9 mouse cellular contexts compared by ENCODE assay signal in the genomic region with DNA sequence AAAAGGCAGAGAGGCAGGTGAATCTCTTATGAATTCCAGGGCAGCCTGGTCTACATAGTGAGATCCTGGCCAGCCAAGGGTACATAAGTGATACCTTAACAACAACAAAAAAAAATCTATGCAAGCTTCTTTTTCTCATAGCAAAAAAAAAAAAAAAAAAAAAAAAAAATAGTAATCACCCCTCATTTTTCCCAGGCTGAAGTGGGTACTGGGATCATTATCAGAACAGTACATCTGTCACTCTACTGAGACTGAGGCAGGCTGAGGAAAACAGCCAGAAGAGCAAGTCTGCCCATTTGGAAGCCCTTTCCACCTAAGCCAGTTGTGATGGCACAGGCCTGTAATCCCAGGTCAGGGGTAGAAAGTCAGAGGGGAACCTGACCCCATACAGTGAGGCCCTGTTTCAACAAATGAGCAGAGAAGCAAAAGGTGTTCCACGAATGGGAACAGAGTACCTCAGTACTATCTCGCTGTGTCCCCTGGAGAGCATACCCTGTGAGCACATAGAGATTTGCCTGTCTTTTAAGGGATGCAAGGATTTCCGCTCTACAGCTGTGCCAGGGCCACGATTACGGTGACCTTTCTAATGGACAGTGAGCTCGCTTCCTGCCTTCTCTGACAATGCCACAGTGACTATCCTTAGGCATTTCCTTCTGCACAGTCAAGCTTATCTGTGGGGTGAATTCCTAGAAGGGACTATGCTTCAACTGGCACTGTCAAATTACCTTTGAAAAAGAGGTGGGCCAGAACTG. TPM values are rescaled to one million over a fixed set of nuclear protein-coding genes. Genes with fewer than 3 reads are reported as not detected.
A peak's percentile ranks its signal among the peaks of the same experiment; 100 is the strongest.
DNase-seq lines count a peak whose midpoint lies in the region; ATAC-seq and TF ChIP-seq lines count a peak whose summit lies in the region.
"Had no signal": no experiment of that assay in that cellular context is flagged by ENCODE, and none has a peak within 500 bp of the region (broad histone marks: within the 10 kb centered on the region; RNA-seq: fewer than 3 reads in every experiment).

No protein-coding gene starts in this region.

- H3K4me3 ChIP-seq in gastrocnemius, adult 2 months = peak overlapping the region; percentile 85
- peak overlapping the region; percentile 99 for H3K4me3 ChIP-seq in megakaryocyte, embryonic 14.5 days (replicated peaks)
- H3K4me3 ChIP-seq in myocyte = peak overlapping the region; percentile 94
- H3K4me3 ChIP-seq in forebrain, embryonic 16.5 days (replicated peaks; ENCODE audit: low read length) = no peak overlapping the region

- peak overlapping the region; percentile 92 for H3K4me2 ChIP-seq in myocyte (ENCODE audit: low read depth)
- H3K4me2 ChIP-seq in forebrain, embryonic 16.5 days (ENCODE audit: low read length) = no peak overlapping the region

- TF ChIP-seq CTCF in gastrocnemius, adult 2 months (IDR thresholded peaks at IDR 0.05) = no peak

- no peak for TF ChIP-seq POLR2A in myocyte (IDR thresholded peaks at IDR 0.05; ENCODE audit: insufficient read length, low read depth)

- DNase-seq in gastrocnemius, adult 2 months = no peak
- no peak for DNase-seq in gastrocnemius, postnatal 14 days
- peak; percentile 64 for DNase-seq in induced T-regulatory cell, adult 2 months (ENCODE audit: low read depth)
- no peak for DNase-seq in left cerebral cortex, postnatal 25 days (ENCODE audit: low spot score in 2 of 2)
- DNase-seq: right cerebral cortex, postnatal 14 days had no signal

- ATAC-seq in megakaryocyte, adult 5-6 weeks (ENCODE audit: poor library complexity, severe bottlenecking) = no peak
- ATAC-seq in forebrain, embryonic 16.5 days = no peak

- H3K9me3 ChIP-seq in megakaryocyte, embryonic 14.5 days = no peaks in the 10 kb centered on the region
- no peaks in the 10 kb centered on the region for H3K9me3 ChIP-seq in forebrain, embryonic 16.5 days (ENCODE audit: control insufficient read depth, low read length)

- peaks cover 93% of the 10 kb centered on the region for H3K36me3 ChIP-seq in megakaryocyte, embryonic 14.5 days (replicated peaks; ENCODE audit: low read length)
- H3K36me3 ChIP-seq in myocyte (ENCODE audit: control insufficient read depth, insufficient read depth) = peaks cover 19% of the 10 kb centered on the region
- H3K36me3 ChIP-seq in forebrain, embryonic 16.5 days (ENCODE audit: control insufficient read depth, insufficient read depth) = no peaks in the 10 kb centered on the region

- 59% methylated on average over 6 of the region's 6 CpGs for WGBS in forebrain, embryonic 16.5 days

- H3K27me3 ChIP-seq in megakaryocyte, embryonic 14.5 days (replicated peaks) = no peaks in the 10 kb centered on the region
- no peaks in the 10 kb centered on the region for H3K27me3 ChIP-seq in myocyte (ENCODE audit: control insufficient read depth, insufficient read depth, insufficient read length)
- no peaks in the 10 kb centered on the region for H3K27me3 ChIP-seq in forebrain, embryonic 16.5 days (replicated peaks; ENCODE audit: control insufficient read depth, insufficient read depth, low read length)

- H3K27ac ChIP-seq in gastrocnemius, adult 2 months = peak overlapping the region; percentile 98
- H3K27ac ChIP-seq in forebrain, embryonic 16.5 days (ENCODE audit: low read length) = no peak overlapping the region

- intact Hi-C loops in gastrocnemius, adult 2 months (cut with DNase I) = no loop called here
- intact Hi-C loops in gastrocnemius, postnatal 14 days (cut with DNase I; ENCODE audit: low total_unique reads) = loop anchor here (10.0 kb wide), 1 partner anchor 52 kb away; no protein-coding TSS in a partner anchor
- intact Hi-C loops in left cerebral cortex, postnatal 25 days (cut with DNase I) = no loop called here

- no peak overlapping the region for H3ac ChIP-seq in myocyte (ENCODE audit: control insufficient read depth, insufficient read length)

- no peak overlapping the region for H3K9ac ChIP-seq in forebrain, embryonic 16.5 days (replicated peaks; ENCODE audit: low read depth, low read length)

- H3K4me1 ChIP-seq in megakaryocyte, embryonic 14.5 days = peaks cover 68% of the 10 kb centered on the region
- peaks cover 33% of the 10 kb centered on the region for H3K4me1 ChIP-seq in forebrain, embryonic 16.5 days (replicated peaks; ENCODE audit: control insufficient read depth, insufficient read depth, low read length)

- H3K79me2 ChIP-seq in myocyte (ENCODE audit: control insufficient read depth, insufficient read depth) = peaks cover 100% of the 10 kb centered on the region

TF ChIP-seq in myocyte, 11 proteins besides CTCF, POLR2A, EP300 and RAD21:
- peak; percentile 45 for TF ChIP-seq POLR2AphosphoS2 (IDR thresholded peaks at IDR 0.05; ENCODE audit: insufficient read length, low read depth)
- TF ChIP-seq E2F4 (IDR thresholded peaks at IDR 0.05; ENCODE audit: insufficient read depth) = no peak

RNA-seq across cellular contexts. Expression of a gene that starts 5.1 kb away (rescaled TPM):
- 10 to 100 TPM; 37.4 to 57.4 TPM for total RNA-seq in gastrocnemius, adult 2 months (2021)
- total RNA-seq in gastrocnemius, postnatal 14 days (2021) = 100 to 1,000 TPM in 1 of 2 experiments, 10 to 100 TPM in 1; 96.9 to 111 TPM
- 1,439 and 1,641 TPM in 2 replicates for polyA plus RNA-seq in megakaryocyte, embryonic 14.5 days (2012; ENCODE audit: insufficient read depth, low replicate concordance)
- 464 and 549 TPM in 2 replicates for total RNA-seq in megakaryocyte, adult 5-6 weeks (2015)
- total RNA-seq in megakaryocyte, adult 5-6 weeks (2017) = 759 and 878 TPM in 2 replicates
- 466 TPM for polyA plus RNA-seq in myocyte (2012; fragmentation: generic; extraction: Trizol)
- 12.2 and 13.6 TPM in 2 replicates for polyA plus RNA-seq in forebrain, embryonic 16.5 days (2015; fragmentation: Nextera tagmentation; extraction: Ambion mirVana)
- 10 to 100 TPM; 69.9 to 75.5 TPM for total RNA-seq in left cerebral cortex, postnatal 25 days (2021)

Comparison
In these comparisons a context has a peak if more than half of its experiments do, and no peak if none do; other contexts are left out.
1. RNA of a gene that starts 5.1 kb away (total RNA-seq): 464 to 878 TPM in megakaryocyte, adult 5-6 weeks; 96.9 to 111 TPM in gastrocnemius, postnatal 14 days, 69.9 to 75.5 TPM in left cerebral cortex, postnatal 25 days and 37.4 to 57.4 TPM in gastrocnemius, adult 2 months; every median in the first group is over 4 times any median in the second.